Mouse (Mus musculus) heart, adult 2 months (tissue): ENCODE data around the gene 1810010H24Rik.

Experiments
- CTCF ChIP-seq: fragments of 200-600 bp; IDR thresholded peaks from 2 replicates; pipeline ENCODE4 v1.8.1; 2022; ENCODE audit warnings: antibody characterized with exemption, mild to moderate bottlenecking, moderate library complexity
- EP300 ChIP-seq: fragments of 200-500 bp; IDR thresholded peaks from 2 replicates; pipeline ENCODE4 v1.6.1; 2011; ENCODE audit warnings: low read depth, low read length, control low read depth; ENCODE audit not compliant: insufficient read depth

- no peak for TF ChIP-seq CTCF
- TF ChIP-seq EP300: no peak
These were observed 15.0 kb upstream of the 1810010H24Rik start for GRCm38 (mm10) chr11:107010447-107010846.
